Mouse (Mus musculus) gastrocnemius, postnatal 14 days (tissue): Measurements from ENCODE around the gene Gm10320. TPM values are rescaled to one million over a fixed set of nuclear protein-coding genes. Genes with fewer than 3 reads are reported as not detected.

Experiments used
- DNase-seq: peaks from one replicate; pipeline ENCODE4 v3.0.0; 2021; ENCODE audit warnings: mixed read lengths
- intact Hi-C: fragments of 180-260 bp; cut with DNase I; formaldehyde crosslinking; loops from one replicate; pipeline ENCODE4 v1.15.1; 2025; ENCODE audit warnings: low total_unique reads
- long read RNA-seq, 2 experiments: library from polyadenylated mRNA; stranded (forward); transcript quantifications; one replicate each; pipeline ENCODE4 v2.0.0; 2021
- total RNA-seq, 2 experiments: library from RNA; stranded (reverse); gene quantifications; 2 replicates each; pipeline ENCODE4 v1.2.3; 2021

Gene Gm10320
- total RNA-seq = not detected
- long read RNA-seq, experiment 1 = 0 reads
- long read RNA-seq, experiment 2 = 0 reads

GRCm38 (mm10) chr13:98491909-98492308 lies at the start of gene Gm10320:
Gene Gm10320, minus strand, starts transcription at chr13:98492001.
- intact Hi-C loops = no loop called here
- no peak for DNase-seq

- intact Hi-C loops = no loop called here
- no peak for DNase-seq
These were observed 49.8 kb upstream of the Gm10320 start for GRCm38 (mm10) chr13:98541601-98542000.

GRCm38 (mm10) chr13:98540206-98540605 lies 48.4 kb upstream of the Gm10320 start:
- intact Hi-C loops = no loop called here

GRCm38 (mm10) chr13:98539311-98539710 lies 47.5 kb upstream of the Gm10320 start:
- no peak for DNase-seq
- intact Hi-C loops = no loop called here

More at GRCm38 (mm10) chr13:98540206-98540605, 48.4 kb upstream of the Gm10320 start:
- no peak for DNase-seq

- intact Hi-C loops = no loop called here
- DNase-seq = no peak
These were observed 46.8 kb upstream of the Gm10320 start for GRCm38 (mm10) chr13:98538587-98538986.

GRCm38 (mm10) chr13:98534913-98535262 lies 43.1 kb upstream of the Gm10320 start:
- no peak for DNase-seq
- intact Hi-C loops = no loop called here

- DNase-seq = no peak
- intact Hi-C loops = no loop called here
These were observed 42.5 kb upstream of the Gm10320 start for GRCm38 (mm10) chr13:98534190-98534912.

GRCm38 (mm10) chr13:98533415-98533814 lies 41.6 kb upstream of the Gm10320 start:
- DNase-seq = no peak
- intact Hi-C loops = no loop called here

- intact Hi-C loops = no loop called here
- DNase-seq = no peak
These were observed 41.0 kb upstream of the Gm10320 start for GRCm38 (mm10) chr13:98532699-98533375.

- intact Hi-C loops = no loop called here
These were observed 40.2 kb upstream of the Gm10320 start for GRCm38 (mm10) chr13:98531976-98532375.

GRCm38 (mm10) chr13:98531306-98531705 lies 39.5 kb upstream of the Gm10320 start:
- intact Hi-C loops = no loop called here
- no peak for DNase-seq

More at GRCm38 (mm10) chr13:98531976-98532375, 40.2 kb upstream of the Gm10320 start:
- DNase-seq = no peak

- intact Hi-C loops = no loop called here
- no peak for DNase-seq
These were observed 32.0 kb upstream of the Gm10320 start for GRCm38 (mm10) chr13:98523719-98524316.

GRCm38 (mm10) chr13:98518341-98518740 lies 26.5 kb upstream of the Gm10320 start:
- DNase-seq = no peak
- intact Hi-C loops = no loop called here

- intact Hi-C loops = no loop called here
These were observed 25.9 kb upstream of the Gm10320 start for GRCm38 (mm10) chr13:98517666-98518065.

GRCm38 (mm10) chr13:98516985-98517384 lies 25.2 kb upstream of the Gm10320 start:
- intact Hi-C loops = no loop called here
- DNase-seq = no peak

More at GRCm38 (mm10) chr13:98517666-98518065, 25.9 kb upstream of the Gm10320 start:
- no peak for DNase-seq

- DNase-seq = no peak
- intact Hi-C loops = no loop called here
These were observed 20.3 kb upstream of the Gm10320 start for GRCm38 (mm10) chr13:98512066-98512465.

GRCm38 (mm10) chr13:98507656-98508055 lies 15.9 kb upstream of the Gm10320 start:
- intact Hi-C loops = loop anchor here (2.0 to 10.0 kb wide), 2 partner anchors 59 to 153 kb away; partner anchors contain the start of gene Foxd1
- DNase-seq = no peak

- DNase-seq = no peak
- intact Hi-C loops = loop anchor here (2.0 to 10.0 kb wide), 2 partner anchors 60 to 152 kb away; partner anchors contain the start of gene Foxd1
These were observed 14.7 kb upstream of the Gm10320 start for GRCm38 (mm10) chr13:98506496-98506895.

- no peak for DNase-seq
- intact Hi-C loops = loop anchor here (2.0 to 10.0 kb wide), 2 partner anchors 61 to 151 kb away; partner anchors contain the start of gene Foxd1
These were observed 14.2 kb upstream of the Gm10320 start for GRCm38 (mm10) chr13:98505989-98506388.

- intact Hi-C loops = loop anchor here (10.0 kb wide), 1 partner anchor 151 kb away; the partner anchor contains the start of gene Foxd1
- DNase-seq = no peak
These were observed 13.7 kb upstream of the Gm10320 start for GRCm38 (mm10) chr13:98505489-98505857.
